Mouse (Mus musculus): ENCODE data around the gene Hmgb1. TPM values are rescaled to one million over a fixed set of nuclear protein-coding genes. Genes with fewer than 3 reads are reported as not detected.

The Hmgb1 gene
- total and polyA plus RNA-seq, 3 experiments: 517 to 576 (median 529) TPM

DNA sequence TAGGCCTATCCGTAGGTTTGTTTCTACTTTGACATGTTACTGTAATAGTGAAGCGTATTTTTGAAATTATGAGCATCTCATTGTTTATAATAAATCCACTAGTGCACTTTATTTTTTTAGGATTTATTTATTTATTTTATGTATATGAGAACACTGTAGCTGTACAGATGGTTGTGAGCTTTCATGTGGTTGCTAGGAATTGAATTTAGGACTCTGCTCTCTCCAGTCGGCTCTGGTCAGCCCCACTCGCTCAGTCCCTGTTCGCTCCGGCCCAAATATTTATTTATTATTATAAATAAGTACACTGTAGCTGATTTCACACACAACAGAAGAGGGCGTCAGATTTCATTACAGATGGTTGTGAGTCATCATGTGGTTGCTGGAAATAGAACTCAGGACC is 24.5 kb upstream of the Hmgb1 start:
- Histone ChIP-seq H3K27me3 (ENCODE audit: insufficient read depth, low read length) (no peaks in the 10 kb centered on the region), H3K4me1 (ENCODE audit: insufficient read depth, low read depth, low read length) (peaks cover 43% of the 10 kb centered on the region), H3K4me3 (ENCODE audit: low read depth, low read length) (no peak overlapping the region), H3K9me3 (replicated peaks) (no peaks in the 10 kb centered on the region), H3K36me3 (replicated peaks) (peaks cover 93% of the 10 kb centered on the region)
- DNase-seq (ENCODE audit: low spot score) (no peak), ATAC-seq (ENCODE audit: extremely low read depth, insufficient number of reproducible peaks, low FRiP score, poor library complexity, severe bottlenecking) (no peak)
- TF ChIP-seq POLR2AphosphoS5 (IDR thresholded peaks at IDR 0.05; ENCODE audit: insufficient replicate concordance, low read depth, low read length): no peak

DNA sequence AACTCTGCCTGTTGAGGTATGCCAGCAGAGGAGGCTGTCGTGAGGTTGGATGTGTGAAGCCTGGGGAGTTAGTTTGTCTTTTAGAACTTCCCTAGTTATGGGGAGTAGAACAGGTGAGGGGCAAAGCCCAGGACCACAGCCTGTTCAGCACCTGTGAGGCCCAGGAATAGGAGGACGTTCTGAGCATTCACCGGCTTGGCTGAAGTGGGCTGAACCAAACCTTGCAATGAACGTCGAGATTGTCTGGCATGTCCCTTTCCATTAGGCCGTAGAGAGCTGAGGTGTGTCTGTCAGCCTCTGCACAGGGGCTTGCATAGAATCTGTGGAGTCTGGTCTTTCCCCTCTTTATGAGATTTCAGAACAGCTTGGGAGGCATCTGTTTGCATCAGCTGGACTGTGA is 23.4 kb upstream of the Hmgb1 start:
- Histone ChIP-seq H3K4me1 (ENCODE audit: insufficient read depth, low read depth, low read length) (peaks cover 51% of the 10 kb centered on the region), H3K36me3 (replicated peaks) (peaks cover 93% of the 10 kb centered on the region), H3K4me3 (ENCODE audit: low read depth, low read length) (no peak overlapping the region), H3K27me3 (ENCODE audit: insufficient read depth, low read length) (no peaks in the 10 kb centered on the region), H3K9me3 (replicated peaks) (no peaks in the 10 kb centered on the region)
- no peak for ATAC-seq (ENCODE audit: extremely low read depth, insufficient number of reproducible peaks, low FRiP score, poor library complexity, severe bottlenecking)
- no peak for DNase-seq (ENCODE audit: low spot score)
- TF ChIP-seq GATA1 (IDR thresholded peaks at IDR 0.05; ENCODE audit: borderline replicate concordance, low read length) (no peak), CTCF (IDR thresholded peaks at IDR 0.05; ENCODE audit: low read depth, low read length) (no peak), GATA2 (IDR thresholded peaks at IDR 0.05; ENCODE audit: borderline replicate concordance, low read depth, low read length) (no peak), POLR2AphosphoS5 (IDR thresholded peaks at IDR 0.05; ENCODE audit: insufficient replicate concordance, low read depth, low read length) (no peak), TAL1 (conservative IDR thresholded peaks at IDR 0.05; ENCODE audit: low read depth, low read length) (no peak)

DNA sequence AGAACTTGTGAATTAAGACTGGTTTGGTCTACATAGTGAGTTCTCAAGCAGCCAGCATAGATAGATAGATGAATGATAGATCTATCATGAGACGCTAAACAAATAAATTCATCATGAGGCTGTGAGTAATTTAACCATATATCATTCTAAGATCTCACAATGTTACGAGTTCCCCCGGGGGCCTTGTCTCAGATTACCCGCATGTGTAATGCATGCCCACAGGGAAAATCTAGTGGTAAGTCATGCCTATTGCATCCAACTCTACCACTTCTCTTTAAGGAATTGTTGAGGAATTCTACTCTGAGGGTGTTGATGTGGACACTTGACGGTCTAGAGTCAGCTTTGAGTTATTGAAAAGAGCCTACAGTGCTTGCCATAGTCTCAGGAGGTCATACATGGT is 22.0 kb upstream of the Hmgb1 start:
- no peak for ATAC-seq (ENCODE audit: extremely low read depth, insufficient number of reproducible peaks, low FRiP score, poor library complexity, severe bottlenecking)
- Histone ChIP-seq H3K27me3 (ENCODE audit: insufficient read depth, low read length) (no peaks in the 10 kb centered on the region), H3K9me3 (replicated peaks) (no peaks in the 10 kb centered on the region), H3K36me3 (replicated peaks) (peaks cover 93% of the 10 kb centered on the region), H3K4me1 (ENCODE audit: insufficient read depth, low read depth, low read length) (peaks cover 56% of the 10 kb centered on the region), H3K4me3 (ENCODE audit: low read depth, low read length) (no peak overlapping the region)
- DNase-seq (ENCODE audit: low spot score): no peak
- TF ChIP-seq GATA1 (IDR thresholded peaks at IDR 0.05; ENCODE audit: borderline replicate concordance, low read length): no peak
- TF ChIP-seq TAL1 (conservative IDR thresholded peaks at IDR 0.05; ENCODE audit: low read depth, low read length): no peak
- TF ChIP-seq POLR2AphosphoS5 (IDR thresholded peaks at IDR 0.05; ENCODE audit: insufficient replicate concordance, low read depth, low read length): no peak
- no peak for TF ChIP-seq CTCF (IDR thresholded peaks at IDR 0.05; ENCODE audit: low read depth, low read length)
- TF ChIP-seq GATA2 (IDR thresholded peaks at IDR 0.05; ENCODE audit: borderline replicate concordance, low read depth, low read length): no peak

DNA sequence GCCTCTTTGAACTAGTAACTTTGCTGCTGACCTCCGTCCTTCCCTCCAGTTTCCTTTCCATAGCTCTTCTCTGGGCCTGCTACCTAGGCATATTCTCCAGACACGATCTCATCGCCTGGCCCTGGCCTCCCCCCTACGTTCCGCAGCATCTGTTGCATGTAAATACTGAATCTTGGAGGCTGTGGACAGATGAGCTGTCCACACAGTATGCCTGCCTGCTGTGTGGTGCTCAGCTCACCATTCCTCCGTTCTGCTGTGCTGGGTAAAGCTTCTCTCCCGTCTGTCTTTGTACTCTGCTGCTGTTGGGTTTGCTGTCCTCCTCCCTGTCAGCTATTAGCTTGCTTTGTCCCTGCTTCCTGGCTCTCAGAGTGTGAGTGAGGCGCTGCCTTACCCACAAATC is 21.0 kb upstream of the Hmgb1 start:
- ATAC-seq (ENCODE audit: extremely low read depth, insufficient number of reproducible peaks, low FRiP score, poor library complexity, severe bottlenecking) (no peak), DNase-seq (ENCODE audit: low spot score) (no peak)
- TF ChIP-seq GATA2 (IDR thresholded peaks at IDR 0.05; ENCODE audit: borderline replicate concordance, low read depth, low read length): no peak
- no peak for TF ChIP-seq CTCF (IDR thresholded peaks at IDR 0.05; ENCODE audit: low read depth, low read length)
- no peak for TF ChIP-seq TAL1 (conservative IDR thresholded peaks at IDR 0.05; ENCODE audit: low read depth, low read length)
- TF ChIP-seq POLR2AphosphoS5 (IDR thresholded peaks at IDR 0.05; ENCODE audit: insufficient replicate concordance, low read depth, low read length): no peak
- no peak for TF ChIP-seq GATA1 (IDR thresholded peaks at IDR 0.05; ENCODE audit: borderline replicate concordance, low read length)
- H3K36me3 ChIP-seq (replicated peaks): peaks cover 91% of the 10 kb centered on the region
- no peaks in the 10 kb centered on the region for H3K27me3 ChIP-seq (ENCODE audit: insufficient read depth, low read length)
- no peaks in the 10 kb centered on the region for H3K9me3 ChIP-seq (replicated peaks)
- no peak overlapping the region for H3K4me3 ChIP-seq (ENCODE audit: low read depth, low read length)
- H3K4me1 ChIP-seq (ENCODE audit: insufficient read depth, low read depth, low read length): peaks cover 52% of the 10 kb centered on the region

DNA sequence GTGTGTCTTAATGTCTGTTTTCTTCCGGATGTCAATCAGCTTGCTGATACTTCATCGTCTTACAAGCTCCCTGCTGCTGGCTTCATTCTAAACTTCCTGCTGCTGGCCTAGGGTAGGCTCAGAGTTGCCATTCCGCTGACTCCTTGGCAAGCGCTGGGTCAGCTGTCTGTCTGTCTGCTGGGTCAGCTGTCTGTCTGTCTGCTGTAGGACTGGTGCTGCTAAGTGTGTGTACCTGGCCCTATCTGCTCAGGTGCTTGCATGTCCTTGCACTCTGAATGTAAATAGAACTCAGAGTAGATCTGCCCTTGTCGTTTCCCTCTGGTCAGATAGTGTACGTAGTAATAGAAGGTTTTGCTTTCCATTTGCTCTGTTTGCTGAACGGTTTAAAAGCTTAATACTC is 20.5 kb upstream of the Hmgb1 start:
- no peak for ATAC-seq (ENCODE audit: extremely low read depth, insufficient number of reproducible peaks, low FRiP score, poor library complexity, severe bottlenecking)
- Histone ChIP-seq H3K36me3 (replicated peaks) (peaks cover 88% of the 10 kb centered on the region), H3K9me3 (replicated peaks) (no peaks in the 10 kb centered on the region), H3K4me1 (ENCODE audit: insufficient read depth, low read depth, low read length) (peaks cover 49% of the 10 kb centered on the region), H3K4me3 (ENCODE audit: low read depth, low read length) (no peak overlapping the region), H3K27me3 (ENCODE audit: insufficient read depth, low read length) (no peaks in the 10 kb centered on the region)
- TF ChIP-seq GATA1 (IDR thresholded peaks at IDR 0.05; ENCODE audit: borderline replicate concordance, low read length): no peak
- TF ChIP-seq POLR2AphosphoS5 (IDR thresholded peaks at IDR 0.05; ENCODE audit: insufficient replicate concordance, low read depth, low read length): no peak
- no peak for TF ChIP-seq CTCF (IDR thresholded peaks at IDR 0.05; ENCODE audit: low read depth, low read length)
- no peak for TF ChIP-seq GATA2 (IDR thresholded peaks at IDR 0.05; ENCODE audit: borderline replicate concordance, low read depth, low read length)
- TF ChIP-seq TAL1 (conservative IDR thresholded peaks at IDR 0.05; ENCODE audit: low read depth, low read length): no peak
- no peak for DNase-seq (ENCODE audit: low spot score)

DNA sequence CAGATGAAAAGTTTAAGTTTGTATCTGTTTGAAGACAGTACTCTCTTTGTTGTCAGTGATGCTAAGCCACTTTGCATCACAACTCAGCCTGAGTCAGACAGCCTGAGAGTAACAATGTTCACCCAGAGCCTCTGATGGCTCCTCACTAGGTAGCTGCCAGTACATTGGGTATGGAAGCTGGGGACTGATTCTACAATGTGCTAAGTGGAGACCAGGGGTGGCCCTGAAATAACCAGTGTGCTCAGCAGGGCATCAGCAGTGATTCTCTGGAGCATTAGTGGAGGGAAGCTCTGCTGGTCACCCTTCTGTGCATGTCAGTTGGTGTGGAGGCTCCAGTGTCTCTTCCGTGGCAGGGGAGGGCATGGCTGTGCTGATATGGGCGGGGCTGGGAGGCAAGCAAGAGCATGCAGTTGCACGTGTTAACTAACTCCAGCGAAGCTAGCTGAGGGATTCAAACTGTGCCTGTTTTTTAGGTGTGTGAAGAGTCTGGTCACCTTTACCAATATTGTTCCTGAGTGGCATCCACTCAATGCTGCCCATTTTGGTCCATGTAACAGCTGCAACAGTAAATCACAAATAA is 19.6 kb upstream of the Hmgb1 start:
- TF ChIP-seq POLR2AphosphoS5 (IDR thresholded peaks at IDR 0.05; ENCODE audit: insufficient replicate concordance, low read depth, low read length): no peak
- TF ChIP-seq GATA1 (IDR thresholded peaks at IDR 0.05; ENCODE audit: borderline replicate concordance, low read length): no peak
- TF ChIP-seq TAL1 (conservative IDR thresholded peaks at IDR 0.05; ENCODE audit: low read depth, low read length): no peak
- no peak for TF ChIP-seq GATA2 (IDR thresholded peaks at IDR 0.05; ENCODE audit: borderline replicate concordance, low read depth, low read length)
- Histone ChIP-seq H3K36me3 (replicated peaks) (peaks cover 88% of the 10 kb centered on the region), H3K27me3 (ENCODE audit: insufficient read depth, low read length) (no peaks in the 10 kb centered on the region), H3K4me1 (ENCODE audit: insufficient read depth, low read depth, low read length) (peaks cover 53% of the 10 kb centered on the region), H3K4me3 (ENCODE audit: low read depth, low read length) (no peak overlapping the region), H3K9me3 (replicated peaks) (no peaks in the 10 kb centered on the region)
- DNase-seq (ENCODE audit: low spot score) (no peak), ATAC-seq (ENCODE audit: extremely low read depth, insufficient number of reproducible peaks, low FRiP score, poor library complexity, severe bottlenecking) (no peak)

DNA sequence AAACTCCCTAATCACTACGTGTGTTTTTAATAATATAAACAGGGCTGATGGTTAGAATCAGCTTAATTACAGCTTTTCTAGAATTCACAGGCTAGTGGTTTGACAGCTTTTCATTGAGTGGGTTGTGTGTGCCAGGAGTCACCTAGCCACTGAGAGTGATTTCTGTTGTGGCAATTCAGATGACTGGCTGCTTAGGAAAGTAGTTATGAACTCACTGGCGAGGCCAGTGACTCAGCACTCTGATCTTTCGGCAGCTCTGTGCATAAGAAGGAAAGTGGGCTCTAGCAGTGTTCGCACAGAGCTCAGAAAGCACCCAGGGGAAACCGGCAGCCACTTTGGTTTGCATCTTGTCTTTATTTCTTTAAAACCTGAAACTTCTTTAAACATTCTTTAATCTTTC is 18.7 kb upstream of the Hmgb1 start:
- Histone ChIP-seq H3K27me3 (ENCODE audit: insufficient read depth, low read length) (no peaks in the 10 kb centered on the region), H3K36me3 (replicated peaks) (peaks cover 91% of the 10 kb centered on the region), H3K4me1 (ENCODE audit: insufficient read depth, low read depth, low read length) (peaks cover 59% of the 10 kb centered on the region), H3K9me3 (replicated peaks) (no peaks in the 10 kb centered on the region), H3K4me3 (ENCODE audit: low read depth, low read length) (no peak overlapping the region)
- DNase-seq (ENCODE audit: low spot score) (no peak), ATAC-seq (ENCODE audit: extremely low read depth, insufficient number of reproducible peaks, low FRiP score, poor library complexity, severe bottlenecking) (peak; percentile 73)
- TF ChIP-seq TAL1 (conservative IDR thresholded peaks at IDR 0.05; ENCODE audit: low read depth, low read length) (no peak), POLR2AphosphoS5 (IDR thresholded peaks at IDR 0.05; ENCODE audit: insufficient replicate concordance, low read depth, low read length) (no peak), CTCF (IDR thresholded peaks at IDR 0.05; ENCODE audit: low read depth, low read length) (no peak), GATA2 (IDR thresholded peaks at IDR 0.05; ENCODE audit: borderline replicate concordance, low read depth, low read length) (no peak), GATA1 (IDR thresholded peaks at IDR 0.05; ENCODE audit: borderline replicate concordance, low read length) (no peak)
